Mouse (Mus musculus) limb, embryonic 13.5 days (tissue): ENCODE data around the gene Gm45140. TPM values are rescaled to one million over a fixed set of nuclear protein-coding genes. Genes with fewer than 3 reads are reported as not detected.

ENCODE experiments used
- ATAC-seq: fragments of 200-750 bp; cut with Nextera tagmentation; 2 replicates; pipeline ENCODE4 v1.8.0; 2017; ENCODE audit warnings: low read depth, moderate number of reproducible peaks, moderate TSS enrichment; ENCODE audit not compliant: low FRiP score
- H3K27ac ChIP-seq: fragments of 300-500 bp; sonication (generic); 2 replicates; pipeline ENCODE4 v1.5.1; 2015; ENCODE audit warnings: inconsistent platforms, mild to moderate bottlenecking, moderate library complexity
- H3K27me3 ChIP-seq: fragments of 300-500 bp; sonication (generic); 2 replicates; pipeline ENCODE4 v1.6.1; 2015; ENCODE audit warnings: mild to moderate bottlenecking, inconsistent platforms
- H3K36me3 ChIP-seq: fragments of 300-500 bp; sonication (generic); 2 replicates; pipeline ENCODE4 v1.6.1; 2015; ENCODE audit warnings: inconsistent platforms, mild to moderate bottlenecking, moderate library complexity
- H3K4me1 ChIP-seq: fragments of 300-500 bp; sonication (generic); 2 replicates; pipeline ENCODE4 v1.6.1; 2015; ENCODE audit warnings: inconsistent platforms
- H3K4me2 ChIP-seq: fragments of 300-500 bp; sonication (generic); replicated peaks from 2 replicates; pipeline ENCODE4 v1.6.1; 2015; ENCODE audit warnings: inconsistent platforms, mild to moderate bottlenecking, moderate library complexity
- H3K4me3 ChIP-seq: fragments of 300-500 bp; sonication (generic); 2 replicates; pipeline ENCODE4 v1.5.1; 2015; ENCODE audit warnings: moderate library complexity, mild to moderate bottlenecking, inconsistent platforms
- H3K9ac ChIP-seq: fragments of 300-500 bp; sonication (generic); 2 replicates; pipeline ENCODE4 v1.6.1; 2015; ENCODE audit warnings: mild to moderate bottlenecking, inconsistent platforms
- H3K9me3 ChIP-seq: fragments of 300-500 bp; sonication (generic); 2 replicates; pipeline ENCODE4 v1.6.1; 2016; ENCODE audit warnings: inconsistent platforms
- WGBS: fragments of 180-500 bp; shearing (Covaris S2); methylation state at CpG from one replicate; pipeline ENCODE4 v1.1.7; 2015; 5-methylcytosine and 5-hydroxymethylcytosine counted together
- polyA plus RNA-seq: library from polyadenylated mRNA; unstranded; fragments of >200 nt; fragmentation: Nextera tagmentation; extraction: Ambion mirVana; gene quantifications from 2 replicates; pipeline ENCODE4 v1.2.1, GENCODE M21; 2015

Gm45140 gene
- polyA plus RNA-seq, 1 experiment from 2014 or later, result 6.8 TPM

- no peak for ATAC-seq
- Histone ChIP-seq H3K4me3 (no peak overlapping the region), H3K9ac (no peak overlapping the region), H3K27ac (no peak overlapping the region), H3K9me3 (no peaks in the 10 kb centered on the region), H3K36me3 (no peaks in the 10 kb centered on the region; the same call in 1 of the 2 replicates), H3K4me1 (peaks cover 26% of the 10 kb centered on the region), H3K27me3 (no peaks in the 10 kb centered on the region), H3K4me2 (no peak overlapping the region)
- WGBS, result 86% methylated on average over 4 of the region's 4 CpGs
Observed at GRCm38 (mm10) chr6:87807735-87808440, 27.7 kb downstream of the Gm45140 start.

- ATAC-seq, result no peak
- 51% methylated on average over 2 of the region's 2 CpGs for WGBS
- Histone ChIP-seq H3K4me3 (no peak overlapping the region), H3K4me1 (peaks cover 18% of the 10 kb centered on the region), H3K27me3 (no peaks in the 10 kb centered on the region), H3K9ac (no peak overlapping the region), H3K4me2 (no peak overlapping the region), H3K36me3 (no peaks in the 10 kb centered on the region; the same call in 1 of the 2 replicates), H3K9me3 (no peaks in the 10 kb centered on the region), H3K27ac (no peak overlapping the region)
Observed at GRCm38 (mm10) chr6:87806857-87807256, 28.7 kb downstream of the Gm45140 start.

- ATAC-seq, result no peak
- peaks cover 18% of the 10 kb centered on the region for H3K4me1 ChIP-seq
- 74% methylated on average over 2 of the region's 2 CpGs for WGBS
Observed at GRCm38 (mm10) chr6:87806028-87806427, 29.6 kb downstream of the Gm45140 start.

GRCm38 (mm10) chr6:87805448-87805847 is 30.1 kb downstream of the Gm45140 start:
- H3K27me3 ChIP-seq, result no peaks in the 10 kb centered on the region
- H3K4me2 ChIP-seq, result no peak overlapping the region
- WGBS, result 86% methylated on average over 7 of the region's 7 CpGs

More at GRCm38 (mm10) chr6:87806028-87806427, 29.6 kb downstream of the Gm45140 start:
- Histone ChIP-seq H3K27me3 (no peaks in the 10 kb centered on the region), H3K36me3 (no peaks in the 10 kb centered on the region; the same call in 1 of the 2 replicates), H3K27ac (no peak overlapping the region), H3K4me3 (no peak overlapping the region), H3K9me3 (no peaks in the 10 kb centered on the region), H3K9ac (no peak overlapping the region), H3K4me2 (no peak overlapping the region)

GRCm38 (mm10) chr6:87804886-87805285 is 30.7 kb downstream of the Gm45140 start:
- H3K4me1 ChIP-seq, result peaks cover 9% of the 10 kb centered on the region
- H3K4me2 ChIP-seq, result no peak overlapping the region
- H3K27ac ChIP-seq, result no peak overlapping the region
- H3K27me3 ChIP-seq, result no peaks in the 10 kb centered on the region
- H3K9ac ChIP-seq, result no peak overlapping the region
- no peak for ATAC-seq
- H3K4me3 ChIP-seq, result no peak overlapping the region
- no peaks in the 10 kb centered on the region; the same call in 1 of the 2 replicates for H3K36me3 ChIP-seq
- no peaks in the 10 kb centered on the region for H3K9me3 ChIP-seq
- 74% methylated on average over 7 of the region's 7 CpGs for WGBS

More at GRCm38 (mm10) chr6:87805448-87805847, 30.1 kb downstream of the Gm45140 start:
- H3K4me1 ChIP-seq, result peaks cover 14% of the 10 kb centered on the region
- ATAC-seq, result no peak
- H3K36me3 ChIP-seq, result no peaks in the 10 kb centered on the region; the same call in 1 of the 2 replicates
- no peak overlapping the region for H3K9ac ChIP-seq
- H3K4me3 ChIP-seq, result no peak overlapping the region
- no peaks in the 10 kb centered on the region for H3K9me3 ChIP-seq
- no peak overlapping the region for H3K27ac ChIP-seq

- ATAC-seq, result no peak
- Histone ChIP-seq H3K27me3 (no peaks in the 10 kb centered on the region), H3K27ac (no peak overlapping the region), H3K9me3 (no peaks in the 10 kb centered on the region), H3K9ac (no peak overlapping the region), H3K4me3 (no peak overlapping the region), H3K4me1 (0 out of 2 replicates have a peak, but pooled peaks cover 4% of the 10 kb centered on the region), H3K4me2 (no peak overlapping the region), H3K36me3 (peaks cover 1% of the 10 kb centered on the region; the same call in 1 of the 2 replicates)
- 90% methylated on average over 1 of the region's 1 CpGs for WGBS
Observed at GRCm38 (mm10) chr6:87804036-87804435, 31.6 kb downstream of the Gm45140 start.

GRCm38 (mm10) chr6:87802462-87802861 is 33.1 kb downstream of the Gm45140 start:
- Histone ChIP-seq H3K4me3 (no peak overlapping the region), H3K27me3 (no peaks in the 10 kb centered on the region), H3K27ac (no peak overlapping the region), H3K4me1 (peaks cover 10% of the 10 kb centered on the region), H3K4me2 (no peak overlapping the region), H3K36me3 (peaks cover 6% of the 10 kb centered on the region; the same call in 1 of the 2 replicates), H3K9ac (no peak overlapping the region), H3K9me3 (no peaks in the 10 kb centered on the region)
- 86% methylated on average over 5 of the region's 7 CpGs for WGBS
- ATAC-seq, result no peak

- WGBS, result 92% methylated on average over 6 of the region's 6 CpGs
- Histone ChIP-seq H3K9ac (no peak overlapping the region), H3K27me3 (no peaks in the 10 kb centered on the region), H3K36me3 (peaks cover 6% of the 10 kb centered on the region; the same call in 1 of the 2 replicates), H3K27ac (no peak overlapping the region), H3K9me3 (no peaks in the 10 kb centered on the region), H3K4me1 (peaks cover 9% of the 10 kb centered on the region), H3K4me3 (no peak overlapping the region), H3K4me2 (no peak overlapping the region)
- no peak for ATAC-seq
Observed at GRCm38 (mm10) chr6:87799576-87799975, 36.0 kb downstream of the Gm45140 start.

- Histone ChIP-seq H3K9ac (no peak overlapping the region), H3K4me2 (no peak overlapping the region), H3K4me1 (peaks cover 9% of the 10 kb centered on the region), H3K4me3 (no peak overlapping the region), H3K36me3 (peaks cover 20% of the 10 kb centered on the region), H3K27ac (no peak overlapping the region), H3K9me3 (no peaks in the 10 kb centered on the region), H3K27me3 (no peaks in the 10 kb centered on the region)
- no peak for ATAC-seq
- 11% methylated on average over 2 of the region's 2 CpGs for WGBS
Observed at GRCm38 (mm10) chr6:87797321-87797720, 38.3 kb downstream of the Gm45140 start.

- no peak overlapping the region for H3K9ac ChIP-seq
- 89% methylated on average over 6 of the region's 6 CpGs for WGBS
Observed at GRCm38 (mm10) chr6:87796251-87796880, 39.2 kb downstream of the Gm45140 start.

GRCm38 (mm10) chr6:87795385-87796150 is 40.0 kb downstream of the Gm45140 start:
- WGBS, result 78% methylated on average over 6 of the region's 6 CpGs
- Histone ChIP-seq H3K27ac (no peak overlapping the region), H3K4me3 (no peak overlapping the region), H3K9me3 (no peaks in the 10 kb centered on the region), H3K9ac (no peak overlapping the region), H3K4me1 (peaks cover 9% of the 10 kb centered on the region), H3K36me3 (peaks cover 34% of the 10 kb centered on the region), H3K4me2 (no peak overlapping the region), H3K27me3 (no peaks in the 10 kb centered on the region)
- ATAC-seq, result no peak

More at GRCm38 (mm10) chr6:87796251-87796880, 39.2 kb downstream of the Gm45140 start:
- no peak overlapping the region for H3K4me2 ChIP-seq
- no peak overlapping the region for H3K27ac ChIP-seq
- ATAC-seq, result no peak
- no peak overlapping the region for H3K4me3 ChIP-seq
- peaks cover 29% of the 10 kb centered on the region for H3K36me3 ChIP-seq
- no peaks in the 10 kb centered on the region for H3K9me3 ChIP-seq
- peaks cover 9% of the 10 kb centered on the region for H3K4me1 ChIP-seq
- no peaks in the 10 kb centered on the region for H3K27me3 ChIP-seq
